Mouse (Mus musculus): ENCODE measurements around the gene Slc2a2.

Slc2a2 gene

DNA sequence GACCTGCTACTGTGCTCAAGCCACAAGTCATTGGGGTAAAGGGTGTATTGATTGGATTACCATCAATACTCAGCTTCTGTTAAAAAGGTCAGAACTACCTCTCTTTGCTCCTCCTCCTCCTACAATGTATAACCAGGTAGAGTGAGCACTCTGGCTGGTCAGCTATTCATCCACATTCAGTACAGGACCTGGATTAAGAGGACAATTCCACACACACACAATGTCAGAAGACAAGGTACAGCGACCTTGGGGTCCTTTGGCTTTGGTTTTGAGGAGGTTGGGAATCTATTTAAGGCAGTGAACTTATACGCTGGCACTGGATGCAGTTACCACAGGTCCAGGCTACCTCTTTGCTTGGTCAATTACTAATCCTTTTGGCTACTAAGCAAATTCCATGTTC, at the start of gene Slc2a2:
Slc2a2 (plus strand) TSS at position 107 of the 400 bp plus-strand sequence.
- DNase-seq, result no peak

GRCm38 (mm10) chr3:28652574-28652973, 45.1 kb upstream of the Slc2a2 start:
- no peak for DNase-seq

- no peak for DNase-seq
Measured at GRCm38 (mm10) chr3:28653043-28653442, 44.7 kb upstream of the Slc2a2 start.

GRCm38 (mm10) chr3:28654740-28655139, 43.0 kb upstream of the Slc2a2 start:
- no peak for DNase-seq

GRCm38 (mm10) chr3:28658349-28658748, 39.4 kb upstream of the Slc2a2 start:
- DNase-seq, result no peak

GRCm38 (mm10) chr3:28680851-28681250, 16.9 kb upstream of the Slc2a2 start:
- DNase-seq, result no peak

DNA sequence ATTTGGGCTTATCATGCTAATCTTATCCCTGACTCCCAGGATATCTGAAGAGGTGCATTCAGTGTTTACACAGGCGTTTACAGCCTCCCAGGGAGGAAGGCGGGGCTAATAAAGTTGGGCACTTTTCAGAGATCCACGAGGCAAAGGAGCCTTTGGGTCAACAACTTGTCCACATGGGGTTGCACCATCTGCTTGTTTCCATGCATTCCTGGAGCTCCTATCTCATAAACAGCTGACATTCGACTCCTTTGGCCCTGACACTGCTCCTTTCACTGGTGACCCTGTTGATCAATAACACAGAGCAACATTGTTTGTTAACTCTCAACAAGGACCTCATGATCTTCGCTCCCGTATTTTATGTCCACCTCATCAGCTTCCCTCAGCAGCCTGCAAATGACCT, 15.8 kb upstream of the Slc2a2 start:
- no peak for DNase-seq

- no peak for DNase-seq
Measured at GRCm38 (mm10) chr3:28682411-28682810, 15.3 kb upstream of the Slc2a2 start.

DNA sequence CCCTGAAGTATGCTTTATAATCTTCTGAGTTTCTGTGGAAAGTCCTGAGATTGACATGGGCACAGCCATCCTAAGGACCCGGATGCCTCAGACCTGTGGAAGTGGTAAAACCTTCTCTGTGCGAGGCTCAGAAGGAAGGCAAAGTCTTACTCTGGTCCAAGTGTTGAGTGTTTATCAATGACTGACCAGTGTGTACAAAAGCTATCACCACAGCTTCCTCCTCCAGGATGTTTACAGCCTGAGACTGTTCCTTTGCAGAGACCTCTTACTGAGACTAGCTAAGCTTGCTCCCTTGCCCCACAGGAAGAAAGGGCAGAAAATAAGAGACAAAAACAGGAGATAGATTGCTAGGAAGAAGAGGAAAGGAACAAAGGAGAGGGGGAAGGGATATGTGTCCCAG, 12.2 kb upstream of the Slc2a2 start:
- no peak for DNase-seq

GRCm38 (mm10) chr3:28694811-28695210, 2.9 kb upstream of the Slc2a2 start:
- DNase-seq, result no peak

GRCm38 (mm10) chr3:28695608-28696007, 2.1 kb upstream of the Slc2a2 start:
- DNase-seq, result no peak

DNA sequence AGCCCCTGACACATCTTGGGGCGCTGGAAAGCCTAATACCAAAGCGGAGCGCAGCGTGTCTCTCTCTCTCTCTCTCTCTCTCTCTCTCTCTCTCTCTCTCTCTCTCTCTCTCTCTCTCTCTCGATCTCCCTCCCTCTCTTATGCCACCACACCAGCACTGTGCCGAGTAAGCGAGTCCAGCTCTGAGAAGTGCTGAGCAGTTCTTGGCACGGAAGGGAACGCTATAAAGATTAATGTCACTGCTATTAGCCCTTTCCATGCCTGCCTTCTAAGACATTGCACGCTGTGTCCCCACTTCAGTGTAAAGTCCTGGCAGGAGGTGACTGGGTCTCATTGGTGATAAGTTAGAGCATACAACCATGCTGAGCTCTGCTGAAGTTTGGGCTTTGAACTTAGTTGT, 1.5 kb upstream of the Slc2a2 start:
- DNase-seq, result no peak

DNA sequence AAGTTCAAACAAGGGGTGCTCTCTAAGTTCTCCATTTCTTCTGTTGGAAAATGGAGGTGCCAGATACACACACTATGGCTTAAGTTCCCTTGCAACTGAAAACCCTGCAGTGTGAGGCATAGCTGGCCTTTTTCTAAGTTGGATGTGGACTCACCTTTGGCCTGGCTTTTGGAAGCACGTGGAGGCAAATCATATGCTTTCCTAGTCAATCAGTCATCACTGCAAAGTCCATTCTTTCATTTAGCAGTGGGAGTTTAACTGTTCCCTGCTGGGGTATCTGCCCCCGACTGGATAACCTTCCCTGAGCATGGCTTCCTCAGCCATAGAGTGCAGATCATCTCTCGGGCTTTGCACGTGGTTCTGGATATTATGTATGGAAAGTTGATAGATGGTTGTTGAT, 1.9 kb downstream of the Slc2a2 start:
- no peak for DNase-seq

- DNase-seq, result no peak
Measured at GRCm38 (mm10) chr3:28705522-28706137, 7.9 kb downstream of the Slc2a2 start.

GRCm38 (mm10) chr3:28706736-28707135, 9.0 kb downstream of the Slc2a2 start:
- DNase-seq, result no peak

- no peak for DNase-seq
Measured at GRCm38 (mm10) chr3:28709740-28710139, 12.0 kb downstream of the Slc2a2 start.

DNA sequence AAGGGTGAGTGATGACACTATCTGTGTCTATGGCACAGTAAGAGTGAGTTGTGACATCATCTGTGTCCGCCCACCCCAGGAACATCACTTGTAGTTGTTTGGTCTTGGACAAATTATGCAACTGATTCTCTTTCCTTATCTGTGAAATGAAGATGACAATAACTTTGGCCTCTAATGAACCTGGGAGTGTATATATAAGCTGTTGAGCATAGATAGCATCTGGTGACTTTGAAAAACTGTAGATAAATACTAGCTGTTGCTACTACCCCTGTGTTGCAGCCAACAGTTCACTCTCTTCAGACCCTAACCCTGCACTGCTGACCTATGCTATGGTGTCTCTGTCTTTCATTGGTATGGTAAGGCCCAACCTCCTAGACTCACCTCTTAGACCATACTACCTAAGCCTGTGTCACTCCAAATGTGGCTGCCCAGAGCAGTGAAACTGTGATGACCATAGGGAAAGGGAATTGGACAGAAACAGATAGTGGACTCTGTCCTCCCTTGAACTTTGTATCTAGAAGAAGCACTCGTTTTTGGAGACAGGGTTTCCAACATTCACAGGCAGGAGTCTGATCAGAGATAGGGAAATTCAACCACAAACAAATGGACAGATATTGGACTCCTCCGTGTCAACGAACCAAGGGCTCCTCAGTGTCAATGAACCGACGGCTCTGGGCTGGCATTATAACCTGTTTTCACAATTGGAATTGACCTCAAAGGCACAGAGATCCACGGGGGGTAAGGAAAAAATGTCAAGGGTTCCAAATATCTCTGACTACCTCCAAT, 16.4 kb downstream of the Slc2a2 start:
- no peak for DNase-seq

- no peak for DNase-seq
Measured at GRCm38 (mm10) chr3:28718521-28718920, 20.8 kb downstream of the Slc2a2 start.

DNA sequence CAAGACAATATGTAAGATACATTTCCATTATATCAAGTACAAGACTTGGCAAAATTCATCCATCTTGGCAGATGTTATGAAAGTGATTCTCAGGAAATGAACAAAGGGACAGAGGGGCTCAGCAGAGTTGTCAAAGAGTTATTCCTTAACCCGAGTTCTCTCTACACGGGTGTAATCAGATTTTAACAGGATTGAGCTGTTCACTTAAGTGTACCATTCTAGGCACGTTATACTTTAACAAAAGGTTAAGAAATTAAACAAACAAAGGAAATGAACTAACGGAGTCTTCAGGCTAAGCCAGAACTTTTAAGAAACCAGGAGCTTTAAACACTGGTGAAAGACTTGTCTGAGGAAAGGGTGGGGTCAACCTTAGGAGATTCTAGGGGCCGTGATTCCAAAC, 23.5 kb downstream of the Slc2a2 start:
- DNase-seq, result no peak

DNA sequence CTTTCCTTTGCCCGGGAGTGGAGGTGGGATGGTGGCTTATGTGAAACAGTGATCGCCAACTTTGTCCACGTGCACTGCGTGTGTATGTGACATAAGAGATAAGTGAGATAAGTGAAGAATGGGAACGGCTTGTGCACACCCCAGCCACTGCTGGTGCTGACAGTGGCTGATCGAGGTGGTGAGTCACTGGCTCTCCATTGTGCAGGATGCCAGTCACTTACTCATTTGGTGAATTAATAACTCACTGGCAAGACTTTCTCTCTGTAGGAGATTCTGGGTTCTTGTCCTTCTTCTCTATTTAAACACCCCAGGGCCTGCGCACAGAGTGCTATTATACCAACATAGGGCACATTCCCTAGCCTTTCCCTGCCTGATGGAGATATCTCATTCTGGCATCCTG, 24.1 kb downstream of the Slc2a2 start:
- DNase-seq, result no peak

GRCm38 (mm10) chr3:28722531-28722930, 24.8 kb downstream of the Slc2a2 start:
- DNase-seq, result no peak

DNA sequence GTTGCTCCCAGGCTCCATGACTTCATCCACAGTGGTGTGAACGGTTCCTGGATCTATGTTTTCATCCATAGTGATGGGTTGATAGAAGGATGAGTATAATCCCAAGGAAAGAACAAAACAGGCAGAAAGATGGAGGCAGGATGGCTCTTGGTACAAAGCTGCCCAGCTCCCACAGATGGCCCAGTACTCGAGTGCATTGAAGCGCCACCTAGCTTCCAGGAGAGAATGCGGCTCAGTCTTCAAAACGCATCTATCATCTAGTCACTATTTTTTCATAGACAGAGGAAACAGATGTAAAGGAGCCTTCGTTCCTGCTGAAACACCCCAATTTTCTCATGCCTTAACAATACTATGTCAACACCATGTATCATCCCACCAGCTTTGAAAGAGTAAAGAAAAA, 25.8 kb downstream of the Slc2a2 start:
- no peak for DNase-seq

GRCm38 (mm10) chr3:28725203-28725602, 27.5 kb downstream of the Slc2a2 start:
- DNase-seq, result no peak

DNA sequence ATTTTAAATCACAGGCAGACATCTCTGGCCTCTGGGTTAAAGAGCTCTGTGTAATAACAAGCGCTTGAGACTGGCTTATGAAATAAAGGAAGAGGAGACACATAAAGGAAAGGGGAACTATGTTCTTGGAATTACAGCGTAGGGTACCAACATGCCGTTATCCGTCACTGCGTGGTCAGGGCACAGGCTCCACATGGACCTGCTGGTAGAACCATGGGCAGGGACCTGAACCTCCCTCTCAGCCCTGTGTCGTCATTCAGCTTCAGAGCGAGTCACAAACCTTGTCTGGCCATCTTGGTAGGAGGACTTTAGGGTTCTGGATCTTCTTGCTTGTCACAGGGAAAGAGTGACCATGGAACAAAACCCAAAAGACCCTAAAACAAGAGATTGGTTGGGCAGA, 28.7 kb downstream of the Slc2a2 start:
- no peak for DNase-seq

DNA sequence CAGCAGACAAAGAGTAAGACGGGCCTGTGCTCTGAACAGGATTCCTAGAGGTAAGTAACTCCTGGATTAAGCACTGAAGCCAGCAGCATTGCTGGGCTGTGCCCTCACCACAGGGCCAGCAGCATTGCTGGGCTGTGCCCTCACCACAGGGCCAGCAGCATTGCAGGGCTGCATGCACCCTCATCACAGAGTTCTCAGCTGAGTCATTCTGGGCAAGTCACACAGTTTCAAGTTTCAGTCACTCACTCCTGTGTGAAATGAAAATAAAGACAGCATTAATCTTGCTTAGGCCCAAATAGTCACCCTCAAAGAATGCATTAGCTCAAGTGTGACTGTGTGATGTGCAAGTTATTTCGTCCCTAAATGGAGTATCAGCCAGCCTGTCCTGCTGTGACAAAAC, 37.0 kb downstream of the Slc2a2 start:
- no peak for DNase-seq
